Mouse (Mus musculus) heart, adult 2 months (tissue): ENCODE measurements around the gene Slc7a8. TPM values are rescaled to one million over a fixed set of nuclear protein-coding genes. Genes with fewer than 3 reads are reported as not detected.

Source experiments
- DNase-seq, 2 experiments: peaks; one replicate each; pipeline ENCODE4 v3.0.0; 2021
- H3K27ac ChIP-seq: fragments of 200-600 bp; 2 replicates; pipeline ENCODE4 v1.8.1; 2022
- H3K27me3 ChIP-seq: fragments of 200-500 bp; 2 replicates; pipeline ENCODE4 v1.6.1; 2012; ENCODE audit warnings: mild to moderate bottlenecking, low read length, inconsistent platforms, mixed read lengths; ENCODE audit not compliant: control insufficient read depth, insufficient read depth
- H3K36me3 ChIP-seq: fragments of 200-500 bp; 2 replicates; pipeline ENCODE4 v1.6.1; 2012; ENCODE audit warnings: low read length, inconsistent platforms; ENCODE audit not compliant: control insufficient read depth, insufficient read depth
- H3K4me1 ChIP-seq: fragments of 200-500 bp; 2 replicates; pipeline ENCODE4 v1.6.1; 2011; ENCODE audit warnings: low read length; ENCODE audit not compliant: control insufficient read depth, insufficient read depth
- H3K4me3 ChIP-seq: fragments of 200-600 bp; 2 replicates; pipeline ENCODE4 v1.8.1; 2022
- H3K79me2 ChIP-seq: fragments of 200-500 bp; replicated peaks from 2 replicates; pipeline ENCODE4 v1.6.1; 2012; ENCODE audit warnings: mild to moderate bottlenecking, inconsistent platforms, low read length, moderate library complexity, mixed read lengths; ENCODE audit not compliant: control insufficient read depth, insufficient read depth
- H3K9ac ChIP-seq: fragments of 200-500 bp; 2 replicates; pipeline ENCODE4 v1.6.1; 2012; ENCODE audit warnings: low read depth, mild to moderate bottlenecking, control low read depth, inconsistent platforms, low read length, mixed read lengths
- CTCF ChIP-seq: fragments of 200-600 bp; IDR thresholded peaks from 2 replicates; pipeline ENCODE4 v1.8.1; 2022; ENCODE audit warnings: antibody characterized with exemption, mild to moderate bottlenecking, moderate library complexity
- EP300 ChIP-seq: fragments of 200-500 bp; IDR thresholded peaks from 2 replicates; pipeline ENCODE4 v1.6.1; 2011; ENCODE audit warnings: low read depth, low read length, control low read depth; ENCODE audit not compliant: insufficient read depth
- POLR2A ChIP-seq: fragments of 200-500 bp; IDR thresholded peaks from 2 replicates; pipeline ENCODE4 v1.6.1; 2011; ENCODE audit warnings: mild to moderate bottlenecking, low read depth, low read length, control low read depth; ENCODE audit not compliant: insufficient read depth
- WGBS: fragments of 180-500 bp; shearing (Covaris S2); methylation state at CpG from one replicate; pipeline ENCODE4 v1.1.7; 2018; 5-methylcytosine and 5-hydroxymethylcytosine counted together
- intact Hi-C: fragments of 180-260 bp; cut with DNase I; formaldehyde crosslinking; loops from one replicate; pipeline ENCODE4 v1.15.1; 2025
- polyA plus RNA-seq: library from polyadenylated mRNA; depleted of rRNA; stranded (reverse); fragments of >200 nt; gene quantifications from 2 replicates; pipeline ENCODE4 v1.2.3, GENCODE M21; 2012
- total RNA-seq, 2 experiments: library from RNA; stranded (reverse); gene quantifications; 2 replicates each; pipeline ENCODE4 v1.2.3; 2021

Slc7a8 gene
- total and polyA plus RNA-seq, 3 experiments = 2.6 to 3.3 (median 2.7) TPM

- Histone ChIP-seq H3K4me3 (no peak overlapping the region), H3K36me3 (no peaks in the 10 kb centered on the region), H3K4me1 (no peaks in the 10 kb centered on the region), H3K9ac (no peak overlapping the region), H3K27ac (peak overlapping the region; percentile 56), H3K79me2 (no peaks in the 10 kb centered on the region), H3K27me3 (no peaks in the 10 kb centered on the region)
- WGBS = 64% methylated on average over 16 of the region's 16 CpGs
- peak; percentile 69 to 84 for DNase-seq
- no peak for TF ChIP-seq CTCF
- TF ChIP-seq EP300 = no peak
- TF ChIP-seq POLR2A = no peak
- intact Hi-C loops = no loop called here
Measured at GRCm38 (mm10) chr14:54747942-54748917, 33.5 kb downstream of the Slc7a8 start.

GRCm38 (mm10) chr14:54746038-54746437 lies 35.7 kb downstream of the Slc7a8 start:
- H3K9ac ChIP-seq = no peak overlapping the region
- H3K4me3 ChIP-seq = no peak overlapping the region
- WGBS = 66% methylated on average over 9 of the region's 9 CpGs
- DNase-seq = no peak
- no peaks in the 10 kb centered on the region for H3K36me3 ChIP-seq
- no peaks in the 10 kb centered on the region for H3K79me2 ChIP-seq
- H3K27me3 ChIP-seq = no peaks in the 10 kb centered on the region
- H3K4me1 ChIP-seq = no peaks in the 10 kb centered on the region
- intact Hi-C loops = no loop called here
- no peak overlapping the region for H3K27ac ChIP-seq
- TF ChIP-seq EP300 (no peak), POLR2A (no peak), CTCF (no peak)

- Histone ChIP-seq H3K4me1 (no peaks in the 10 kb centered on the region), H3K36me3 (no peaks in the 10 kb centered on the region), H3K9ac (no peak overlapping the region), H3K79me2 (no peaks in the 10 kb centered on the region), H3K4me3 (no peak overlapping the region), H3K27me3 (no peaks in the 10 kb centered on the region), H3K27ac (no peak overlapping the region)
- 54% methylated on average over 8 of the region's 8 CpGs for WGBS
- no peak for DNase-seq
- TF ChIP-seq POLR2A (no peak), EP300 (no peak), CTCF (no peak)
- intact Hi-C loops = no loop called here
Measured at GRCm38 (mm10) chr14:54744473-54744872, 37.3 kb downstream of the Slc7a8 start.

- Histone ChIP-seq H3K9ac (no peak overlapping the region), H3K27ac (no peak overlapping the region), H3K4me1 (no peaks in the 10 kb centered on the region), H3K4me3 (no peak overlapping the region), H3K36me3 (no peaks in the 10 kb centered on the region), H3K79me2 (no peaks in the 10 kb centered on the region), H3K27me3 (no peaks in the 10 kb centered on the region)
- WGBS = 72% methylated on average over 2 of the region's 2 CpGs
- intact Hi-C loops = no loop called here
- DNase-seq = no peak
- TF ChIP-seq EP300 = no peak
- TF ChIP-seq POLR2A = no peak
- TF ChIP-seq CTCF = no peak
Measured at GRCm38 (mm10) chr14:54742375-54742774, 39.4 kb downstream of the Slc7a8 start.

GRCm38 (mm10) chr14:54741721-54742120 lies 40.0 kb downstream of the Slc7a8 start:
- no peaks in the 10 kb centered on the region for H3K36me3 ChIP-seq
- whole genome bisulfite sequencing = 79% methylated on average over 6 of the region's 6 CpGs
- H3K4me1 ChIP-seq = no peaks in the 10 kb centered on the region
- H3K4me3 ChIP-seq = no peak overlapping the region
- DNase-seq = no peak
- H3K9ac ChIP-seq = no peak overlapping the region
- intact Hi-C loops = no loop called here
- H3K27ac ChIP-seq = no peak overlapping the region
- no peaks in the 10 kb centered on the region for H3K79me2 ChIP-seq
- TF ChIP-seq CTCF = no peak
- TF ChIP-seq POLR2A = no peak
- no peak for TF ChIP-seq EP300
- H3K27me3 ChIP-seq = no peaks in the 10 kb centered on the region

GRCm38 (mm10) chr14:54737634-54738033 lies 44.1 kb downstream of the Slc7a8 start:
- intact Hi-C loops = no loop called here
- no peak overlapping the region for H3K4me3 ChIP-seq

More at GRCm38 (mm10) chr14:54737634-54738033, 44.1 kb downstream of the Slc7a8 start:
- WGBS = 88% methylated on average over 10 of the region's 10 CpGs
- no peak overlapping the region for H3K9ac ChIP-seq
- H3K27me3 ChIP-seq = no peaks in the 10 kb centered on the region
- no peaks in the 10 kb centered on the region for H3K36me3 ChIP-seq
- no peak for TF ChIP-seq CTCF
- TF ChIP-seq POLR2A = no peak
- no peak for TF ChIP-seq EP300
- H3K79me2 ChIP-seq = no peaks in the 10 kb centered on the region
- no peak for DNase-seq
- H3K4me1 ChIP-seq = no peaks in the 10 kb centered on the region
- no peak overlapping the region for H3K27ac ChIP-seq
